Mouse (Mus musculus): ENCODE data around the gene Stk11. TPM values are rescaled to one million over a fixed set of nuclear protein-coding genes. Genes with fewer than 3 reads are reported as not detected.
A peak's percentile ranks its signal among the peaks of the same experiment; 100 is the strongest.

The Stk11 gene
- polyA plus RNA-seq, 1 experiment from 2014 or later = 21.3 TPM

GRCm38 (mm10) chr10:80095547-80095946 lies 20.1 kb upstream of the Stk11 start:
- no peak for ATAC-seq (ENCODE audit: insufficient number of reproducible peaks, low FRiP score, low TSS enrichment, low read depth)
- Histone ChIP-seq H3K36me3 (peaks cover 6% of the 10 kb centered on the region; the same call in 1 of the 2 replicates), H3K27ac (replicated peaks) (0 out of 2 replicates have a peak overlapping the region, but pooled peaks have one; percentile 17), H3K9me3 (replicated peaks) (no peaks in the 10 kb centered on the region), H3K4me1 (peaks cover 46% of the 10 kb centered on the region), H3K4me3 (replicated peaks) (no peak overlapping the region), H3K9ac (no peak overlapping the region), H3K27me3 (no peaks in the 10 kb centered on the region), H3K4me2 (replicated peaks) (no peak overlapping the region)
- WGBS = 81% methylated on average over 5 of the region's 5 CpGs

- no peaks in the 10 kb centered on the region for H3K9me3 ChIP-seq (replicated peaks)
- peak; percentile 4; the same call in 1 of the 2 replicates for ATAC-seq (ENCODE audit: insufficient number of reproducible peaks, low FRiP score, low TSS enrichment, low read depth)
- H3K4me2 ChIP-seq (replicated peaks) = peak overlapping the region; percentile 19; the same call in 1 of the 2 replicates
- no peaks in the 10 kb centered on the region for H3K27me3 ChIP-seq
- H3K36me3 ChIP-seq = 0 out of 2 replicates have a peak, but pooled peaks cover 3% of the 10 kb centered on the region
- peak overlapping the region; percentile 78 for H3K27ac ChIP-seq (replicated peaks)
- H3K4me1 ChIP-seq = peaks cover 60% of the 10 kb centered on the region
- H3K9ac ChIP-seq = no peak overlapping the region
- 12% methylated on average over 7 of the region's 7 CpGs for WGBS
- no peak overlapping the region for H3K4me3 ChIP-seq (replicated peaks)
Observed at GRCm38 (mm10) chr10:80097275-80097674, 18.3 kb upstream of the Stk11 start.

- Histone ChIP-seq H3K4me2 (replicated peaks) (no peak overlapping the region), H3K36me3 (0 out of 2 replicates have a peak, but pooled peaks cover 3% of the 10 kb centered on the region), H3K4me1 (peaks cover 64% of the 10 kb centered on the region), H3K27me3 (no peaks in the 10 kb centered on the region), H3K4me3 (replicated peaks) (no peak overlapping the region), H3K9me3 (replicated peaks) (no peaks in the 10 kb centered on the region), H3K9ac (no peak overlapping the region), H3K27ac (replicated peaks) (peak overlapping the region; percentile 78)
- 87% methylated on average over 5 of the region's 5 CpGs for WGBS
- no peak for ATAC-seq (ENCODE audit: insufficient number of reproducible peaks, low FRiP score, low TSS enrichment, low read depth)
Observed at GRCm38 (mm10) chr10:80098630-80099029, 17.0 kb upstream of the Stk11 start.

GRCm38 (mm10) chr10:80100982-80101381 lies 14.6 kb upstream of the Stk11 start:
- Histone ChIP-seq H3K4me3 (replicated peaks) (peak overlapping the region; percentile 90), H3K27ac (replicated peaks) (peak overlapping the region; percentile 30; the same call in 1 of the 2 replicates), H3K4me2 (replicated peaks) (peak overlapping the region; percentile 73), H3K4me1 (peaks cover 62% of the 10 kb centered on the region), H3K36me3 (0 out of 2 replicates have a peak, but pooled peaks cover 3% of the 10 kb centered on the region), H3K9me3 (replicated peaks) (no peaks in the 10 kb centered on the region), H3K9ac (peak overlapping the region; percentile 33; the same call in 1 of the 2 replicates), H3K27me3 (no peaks in the 10 kb centered on the region)
- ATAC-seq (ENCODE audit: insufficient number of reproducible peaks, low FRiP score, low TSS enrichment, low read depth) = no peak
- whole genome bisulfite sequencing = 45% methylated on average over 11 of the region's 11 CpGs

GRCm38 (mm10) chr10:80102216-80102915 lies 13.2 kb upstream of the Stk11 start:
- WGBS = under 1% methylated on average over 55 of the region's 59 CpGs
- Histone ChIP-seq H3K4me3 (replicated peaks) (peak overlapping the region; percentile 90), H3K4me1 (peaks cover 51% of the 10 kb centered on the region), H3K9me3 (replicated peaks) (no peaks in the 10 kb centered on the region), H3K27ac (replicated peaks) (peak overlapping the region; percentile 79; the same call in 1 of the 2 replicates), H3K27me3 (no peaks in the 10 kb centered on the region), H3K36me3 (0 out of 2 replicates have a peak, but pooled peaks cover 3% of the 10 kb centered on the region), H3K4me2 (replicated peaks) (peak overlapping the region; percentile 73), H3K9ac (peak overlapping the region; percentile 94)
- peak; percentile 85 for ATAC-seq (ENCODE audit: insufficient number of reproducible peaks, low FRiP score, low TSS enrichment, low read depth)

GRCm38 (mm10) chr10:80103032-80103431 lies 12.6 kb upstream of the Stk11 start:
- H3K4me3 ChIP-seq (replicated peaks) = peak overlapping the region; percentile 90; the same call in 1 of the 2 replicates
- WGBS = 83% methylated on average over 2 of the region's 2 CpGs
- H3K36me3 ChIP-seq = 0 out of 2 replicates have a peak, but pooled peaks cover 3% of the 10 kb centered on the region
- 0 out of 2 replicates have a peak overlapping the region, but pooled peaks have one; percentile 79 for H3K27ac ChIP-seq (replicated peaks)
- H3K4me1 ChIP-seq = peaks cover 45% of the 10 kb centered on the region
- H3K4me2 ChIP-seq (replicated peaks) = peak overlapping the region; percentile 73
- no peak overlapping the region for H3K9ac ChIP-seq
- ATAC-seq (ENCODE audit: insufficient number of reproducible peaks, low FRiP score, low TSS enrichment, low read depth) = no peak
- no peaks in the 10 kb centered on the region for H3K9me3 ChIP-seq (replicated peaks)
- no peaks in the 10 kb centered on the region for H3K27me3 ChIP-seq

- no peak overlapping the region for H3K27ac ChIP-seq (replicated peaks)
- no peaks in the 10 kb centered on the region for H3K9me3 ChIP-seq (replicated peaks)
- 76% methylated on average over 3 of the region's 3 CpGs for WGBS
- no peak for ATAC-seq (ENCODE audit: insufficient number of reproducible peaks, low FRiP score, low TSS enrichment, low read depth)
- H3K27me3 ChIP-seq = no peaks in the 10 kb centered on the region
- H3K4me3 ChIP-seq (replicated peaks) = no peak overlapping the region
- no peak overlapping the region for H3K4me2 ChIP-seq (replicated peaks)
- 0 out of 2 replicates have a peak, but pooled peaks cover 3% of the 10 kb centered on the region for H3K36me3 ChIP-seq
- H3K4me1 ChIP-seq = peaks cover 33% of the 10 kb centered on the region
- no peak overlapping the region for H3K9ac ChIP-seq
Observed at GRCm38 (mm10) chr10:80104181-80104580, 11.4 kb upstream of the Stk11 start.

- Histone ChIP-seq H3K27ac (replicated peaks) (peak within 1 kb of the TSS; percentile 74), H3K4me1 (peaks cover 22% of the 10 kb centered on the region), H3K4me3 (replicated peaks) (peak within 1 kb of the TSS; percentile 17), H3K36me3 (no peaks in the 10 kb centered on the region), H3K27me3 (no peaks in the 10 kb centered on the region), H3K4me2 (replicated peaks) (peak within 1 kb of the TSS; percentile 21), H3K9me3 (replicated peaks) (no peaks in the 10 kb centered on the region), H3K9ac (0 out of 2 replicates have a peak within 1 kb of the TSS, but pooled peaks have one; percentile 12)
- WGBS = 52% methylated on average over 5 of the region's 5 CpGs
- no peak for ATAC-seq (ENCODE audit: insufficient number of reproducible peaks, low FRiP score, low TSS enrichment, low read depth)
Observed at GRCm38 (mm10) chr10:80105460-80105859, 10.1 kb upstream of the Stk11 start, which contains the start of gene Sbno2. Sbno2 (minus strand) TSS chr10:80105571.

- Histone ChIP-seq H3K4me1 (peaks cover 17% of the 10 kb centered on the region), H3K4me3 (replicated peaks) (peak overlapping the region; percentile 17), H3K27me3 (no peaks in the 10 kb centered on the region), H3K4me2 (replicated peaks) (peak overlapping the region; percentile 21), H3K36me3 (no peaks in the 10 kb centered on the region), H3K27ac (replicated peaks) (peak overlapping the region; percentile 74), H3K9me3 (replicated peaks) (no peaks in the 10 kb centered on the region), H3K9ac (no peak overlapping the region)
- no peak for ATAC-seq (ENCODE audit: insufficient number of reproducible peaks, low FRiP score, low TSS enrichment, low read depth)
- WGBS = 59% methylated on average over 5 of the region's 5 CpGs
Observed at GRCm38 (mm10) chr10:80105926-80106325, 9.7 kb upstream of the Stk11 start.

- 65% methylated on average over 6 of the region's 6 CpGs for WGBS
- peaks cover 6% of the 10 kb centered on the region; the same call in 1 of the 2 replicates for H3K4me1 ChIP-seq
- H3K9ac ChIP-seq = no peak overlapping the region
- H3K9me3 ChIP-seq (replicated peaks) = no peaks in the 10 kb centered on the region
- H3K27me3 ChIP-seq = no peaks in the 10 kb centered on the region
- no peaks in the 10 kb centered on the region for H3K36me3 ChIP-seq
- no peak overlapping the region for H3K27ac ChIP-seq (replicated peaks)
- H3K4me3 ChIP-seq (replicated peaks) = no peak overlapping the region
- ATAC-seq (ENCODE audit: insufficient number of reproducible peaks, low FRiP score, low TSS enrichment, low read depth) = no peak
- H3K4me2 ChIP-seq (replicated peaks) = no peak overlapping the region
Observed at GRCm38 (mm10) chr10:80107678-80108077, 7.9 kb upstream of the Stk11 start.
